Mouse (Mus musculus) midbrain, embryonic 13.5 days (tissue): ENCODE measurements around the gene Chrm4. TPM values are rescaled to one million over a fixed set of nuclear protein-coding genes. Genes with fewer than 3 reads are reported as not detected.

Experiments
- ATAC-seq: fragments of 200-750 bp; cut with Nextera tagmentation; 2 replicates; pipeline ENCODE4 v1.8.0; 2017; ENCODE audit warnings: mild to moderate bottlenecking, moderate TSS enrichment, moderate library complexity
- H3K27ac ChIP-seq: fragments of 300-500 bp; sonication (generic); 2 replicates; pipeline ENCODE4 v1.5.1; 2015; ENCODE audit warnings: inconsistent platforms, mild to moderate bottlenecking, moderate library complexity
- H3K27me3 ChIP-seq: fragments of 300-500 bp; sonication (generic); 2 replicates; pipeline ENCODE4 v1.6.1; 2015; ENCODE audit warnings: mild to moderate bottlenecking, inconsistent platforms
- H3K36me3 ChIP-seq: fragments of 300-500 bp; sonication (generic); 2 replicates; pipeline ENCODE4 v1.6.1; 2015; ENCODE audit warnings: mild to moderate bottlenecking, inconsistent platforms
- H3K4me1 ChIP-seq: fragments of 300-500 bp; sonication (generic); replicated peaks from 2 replicates; pipeline ENCODE4 v1.6.1; 2015; ENCODE audit warnings: inconsistent platforms
- H3K4me2 ChIP-seq: fragments of 300-500 bp; sonication (generic); replicated peaks from 2 replicates; pipeline ENCODE4 v1.6.1; 2015; ENCODE audit warnings: moderate library complexity, mild to moderate bottlenecking, inconsistent platforms
- H3K4me3 ChIP-seq: fragments of 300-500 bp; sonication (generic); replicated peaks from 2 replicates; pipeline ENCODE4 v1.5.1; 2015; ENCODE audit warnings: mild to moderate bottlenecking, inconsistent platforms
- H3K9ac ChIP-seq: fragments of 300-500 bp; sonication (generic); replicated peaks from 2 replicates; pipeline ENCODE4 v1.6.1; 2015; ENCODE audit warnings: mild to moderate bottlenecking, inconsistent platforms
- H3K9me3 ChIP-seq: fragments of 300-500 bp; sonication (generic); 2 replicates; pipeline ENCODE4 v1.6.1; 2016; ENCODE audit warnings: mild to moderate bottlenecking, inconsistent platforms
- WGBS: fragments of 180-500 bp; shearing (Covaris S2); methylation state at CpG from one replicate; pipeline ENCODE4 v1.1.7; 2015; 5-methylcytosine and 5-hydroxymethylcytosine counted together
- polyA plus RNA-seq: library from polyadenylated mRNA; unstranded; fragments of >200 nt; fragmentation: Nextera tagmentation; extraction: Ambion mirVana; gene quantifications from 2 replicates; pipeline ENCODE4 v1.2.1, GENCODE M21; 2015

Gene Chrm4
- polyA plus RNA-seq, 1 experiment from 2014 or later: 0.54 TPM

- peak; percentile 45; the same call in 1 of the 2 replicates for ATAC-seq
- no peak overlapping the region for H3K9ac ChIP-seq
- peak overlapping the region; percentile 76 for H3K27ac ChIP-seq
- H3K4me3 ChIP-seq: no peak overlapping the region
- H3K27me3 ChIP-seq: no peaks in the 10 kb centered on the region
- no peaks in the 10 kb centered on the region for H3K9me3 ChIP-seq
- peaks cover 31% of the 10 kb centered on the region for H3K36me3 ChIP-seq
- 56% methylated on average over 5 of the region's 5 CpGs for WGBS
- peaks cover 12% of the 10 kb centered on the region for H3K4me1 ChIP-seq
- no peak overlapping the region for H3K4me2 ChIP-seq
Observed at GRCm38 (mm10) chr2:91904618-91905307, 22.3 kb upstream of the Chrm4 start.

- Histone ChIP-seq H3K27me3 (no peaks in the 10 kb centered on the region), H3K4me2 (no peak overlapping the region), H3K27ac (no peak overlapping the region), H3K4me1 (peaks cover 12% of the 10 kb centered on the region), H3K9me3 (no peaks in the 10 kb centered on the region), H3K36me3 (peaks cover 34% of the 10 kb centered on the region), H3K9ac (no peak overlapping the region), H3K4me3 (no peak overlapping the region)
- 98% methylated on average over 2 of the region's 2 CpGs for WGBS
- ATAC-seq: no peak
Observed at GRCm38 (mm10) chr2:91906141-91906540, 20.9 kb upstream of the Chrm4 start.

GRCm38 (mm10) chr2:91912616-91913015 lies 14.4 kb upstream of the Chrm4 start:
- no peaks in the 10 kb centered on the region for H3K27me3 ChIP-seq
- no peaks in the 10 kb centered on the region for H3K9me3 ChIP-seq
- H3K4me1 ChIP-seq: no peaks in the 10 kb centered on the region
- WGBS: 88% methylated on average over 3 of the region's 3 CpGs
- ATAC-seq: no peak
- no peak overlapping the region for H3K27ac ChIP-seq
- no peak overlapping the region for H3K4me2 ChIP-seq
- peaks cover 79% of the 10 kb centered on the region for H3K36me3 ChIP-seq
- no peak overlapping the region for H3K4me3 ChIP-seq
- no peak overlapping the region for H3K9ac ChIP-seq

GRCm38 (mm10) chr2:91913328-91914110 lies 13.5 kb upstream of the Chrm4 start:
- Histone ChIP-seq H3K9me3 (no peaks in the 10 kb centered on the region), H3K4me3 (no peak overlapping the region), H3K4me2 (no peak overlapping the region), H3K4me1 (no peaks in the 10 kb centered on the region), H3K36me3 (peaks cover 88% of the 10 kb centered on the region), H3K27ac (no peak overlapping the region), H3K9ac (no peak overlapping the region), H3K27me3 (no peaks in the 10 kb centered on the region)
- no peak for ATAC-seq
- 89% methylated on average over 7 of the region's 7 CpGs for WGBS

- no peak overlapping the region for H3K9ac ChIP-seq
- peaks cover 76% of the 10 kb centered on the region for H3K36me3 ChIP-seq
- no peaks in the 10 kb centered on the region for H3K9me3 ChIP-seq
- ATAC-seq: no peak
- no peak overlapping the region for H3K4me3 ChIP-seq
- H3K4me1 ChIP-seq: peaks cover 6% of the 10 kb centered on the region
- whole genome bisulfite sequencing: 93% methylated on average over 7 of the region's 7 CpGs
- no peak overlapping the region for H3K4me2 ChIP-seq
- no peak overlapping the region for H3K27ac ChIP-seq
- peaks cover 20% of the 10 kb centered on the region for H3K27me3 ChIP-seq
Observed at GRCm38 (mm10) chr2:91916346-91916977, 10.6 kb upstream of the Chrm4 start.

GRCm38 (mm10) chr2:91917096-91917495 lies 10.0 kb upstream of the Chrm4 start:
- H3K36me3 ChIP-seq: peaks cover 69% of the 10 kb centered on the region
- H3K4me1 ChIP-seq: peaks cover 11% of the 10 kb centered on the region
- no peak overlapping the region for H3K4me2 ChIP-seq
- peaks cover 22% of the 10 kb centered on the region for H3K27me3 ChIP-seq
- 96% methylated on average over 7 of the region's 7 CpGs for WGBS
- H3K9ac ChIP-seq: no peak overlapping the region
- no peak overlapping the region for H3K27ac ChIP-seq
- no peaks in the 10 kb centered on the region for H3K9me3 ChIP-seq
- ATAC-seq: no peak
- no peak overlapping the region for H3K4me3 ChIP-seq

- Histone ChIP-seq H3K9ac (no peak overlapping the region), H3K27me3 (peaks cover 53% of the 10 kb centered on the region), H3K4me1 (peaks cover 29% of the 10 kb centered on the region), H3K9me3 (no peaks in the 10 kb centered on the region), H3K27ac (no peak overlapping the region), H3K36me3 (peaks cover 41% of the 10 kb centered on the region), H3K4me2 (no peak overlapping the region), H3K4me3 (no peak overlapping the region)
- WGBS: 80% methylated on average over 4 of the region's 4 CpGs
- ATAC-seq: no peak
Observed at GRCm38 (mm10) chr2:91920130-91920529, 6.9 kb upstream of the Chrm4 start.

GRCm38 (mm10) chr2:91921181-91921789 lies 5.8 kb upstream of the Chrm4 start:
- Histone ChIP-seq H3K27me3 (peaks cover 64% of the 10 kb centered on the region), H3K4me1 (peaks cover 29% of the 10 kb centered on the region), H3K27ac (no peak overlapping the region), H3K9me3 (no peaks in the 10 kb centered on the region), H3K4me3 (peak overlapping the region; percentile 60), H3K4me2 (peak overlapping the region; percentile 72), H3K9ac (peak overlapping the region; percentile 58), H3K36me3 (peaks cover 31% of the 10 kb centered on the region)
- 2% methylated on average over 31 of the region's 31 CpGs for WGBS
- peak; percentile 25 for ATAC-seq

GRCm38 (mm10) chr2:91921790-91922570 lies 5.1 kb upstream of the Chrm4 start:
- peaks cover 29% of the 10 kb centered on the region for H3K4me1 ChIP-seq
- peaks cover 67% of the 10 kb centered on the region for H3K27me3 ChIP-seq
- under 1% methylated on average over 57 of the region's 64 CpGs for WGBS
- ATAC-seq: peak; percentile 75
- H3K9ac ChIP-seq: peak overlapping the region; percentile 58
- no peaks in the 10 kb centered on the region for H3K9me3 ChIP-seq
- peak overlapping the region; percentile 72 for H3K4me2 ChIP-seq
- no peak overlapping the region for H3K27ac ChIP-seq
- peak overlapping the region; percentile 60 for H3K4me3 ChIP-seq
- peaks cover 24% of the 10 kb centered on the region for H3K36me3 ChIP-seq

- peak overlapping the region; percentile 58 for H3K9ac ChIP-seq
- H3K27ac ChIP-seq: no peak overlapping the region
- H3K4me3 ChIP-seq: peak overlapping the region; percentile 60
- H3K36me3 ChIP-seq: peaks cover 16% of the 10 kb centered on the region
- no peaks in the 10 kb centered on the region for H3K9me3 ChIP-seq
- no peak for ATAC-seq
- peak overlapping the region; percentile 72 for H3K4me2 ChIP-seq
- 2% methylated on average over 37 of the region's 37 CpGs for WGBS
- H3K27me3 ChIP-seq: peaks cover 67% of the 10 kb centered on the region
- H3K4me1 ChIP-seq: peaks cover 29% of the 10 kb centered on the region
Observed at GRCm38 (mm10) chr2:91922586-91923414, 4.2 kb upstream of the Chrm4 start.
